Mouse (Mus musculus) lung, adult 2 months (tissue): ENCODE measurements around the gene Gm49384.

Experiments used
- CTCF ChIP-seq: fragments of 200-500 bp; IDR thresholded peaks from 2 replicates; pipeline ENCODE4 v1.5.1; 2011; ENCODE audit warnings: mild to moderate bottlenecking, low read length, control low read depth; ENCODE audit not compliant: insufficient read depth
- POLR2A ChIP-seq: fragments of 200-500 bp; IDR thresholded peaks from 2 replicates; pipeline ENCODE4 v1.6.1; 2011; ENCODE audit warnings: low read depth, mild to moderate bottlenecking, control low read depth, low read length, borderline replicate concordance; ENCODE audit errors: extremely low read depth

- no peak for TF ChIP-seq POLR2A
- no peak for TF ChIP-seq CTCF
These were observed at the start of gene Gm49384 for GRCm38 (mm10) chr12:69204052-69204833.
